In the genomic region with DNA sequence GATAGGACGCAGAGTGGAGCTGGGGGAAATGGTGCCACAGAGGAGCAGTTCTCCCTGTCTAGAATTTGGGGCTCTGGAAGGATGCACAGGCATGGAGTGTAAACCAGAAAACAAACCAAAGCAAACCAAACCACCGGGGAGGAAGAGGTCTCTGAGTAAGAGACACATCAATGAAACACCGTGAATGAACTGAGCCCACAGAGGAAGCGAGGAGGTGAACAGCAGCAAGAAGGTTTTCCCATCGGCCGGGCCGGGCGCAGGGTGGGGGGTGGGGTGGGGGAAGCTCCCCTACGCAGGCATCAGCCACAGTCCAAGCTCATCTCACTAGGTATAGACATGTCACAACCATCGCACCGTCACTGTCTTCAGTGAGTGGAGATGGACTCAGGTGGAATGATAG, we compare ENCODE assay signal across 17 mouse cellular contexts.
"Had no signal": no experiment of that assay in that cellular context is flagged by ENCODE, and none has a peak within 500 bp of the region (broad histone marks: within the 10 kb centered on the region; RNA-seq: fewer than 3 reads in every experiment).

No protein-coding gene starts in this region.

- H3K27ac ChIP-seq: intestine, embryonic 15.5 days; layer of hippocampus, adult 2 months; left cerebral cortex, adult 2 months; limb, embryonic 10.5 days; liver, embryonic 15.5 days; midbrain, embryonic 15.5 days; stomach, embryonic 15.5 days had no signal

- H3K9me3 ChIP-seq: intestine, embryonic 15.5 days; limb, embryonic 10.5 days; liver, embryonic 15.5 days; megakaryocyte, embryonic 14.5 days; midbrain, embryonic 15.5 days; stomach, embryonic 15.5 days had no signal

- ATAC-seq: intestine, embryonic 15.5 days; midbrain, embryonic 15.5 days had no signal

- DNase-seq: kidney, adult 18-20 months; kidney, postnatal 10 days; kidney, postnatal 4 days; lung, embryonic 14.5 days; lung, postnatal 10 days; lung, postnatal 4 days; right cerebral cortex, postnatal 14 days had no signal

- H3K4me2 ChIP-seq: intestine, embryonic 15.5 days; liver, embryonic 11.5 days; liver, embryonic 15.5 days; lung, embryonic 14.5 days; midbrain, embryonic 11.5 days; midbrain, embryonic 15.5 days; stomach, embryonic 15.5 days had no signal

- H3K9ac ChIP-seq: intestine, embryonic 15.5 days; liver, embryonic 15.5 days; lung, embryonic 14.5 days; midbrain, embryonic 15.5 days; stomach, embryonic 15.5 days had no signal

- H3K4me3 ChIP-seq: intestine, embryonic 15.5 days; layer of hippocampus, adult 2 months; left cerebral cortex, adult 2 months; limb, embryonic 10.5 days; liver, embryonic 15.5 days; midbrain, embryonic 15.5 days; stomach, embryonic 15.5 days had no signal

- H3K36me3 ChIP-seq: intestine, embryonic 15.5 days; limb, embryonic 10.5 days; liver, embryonic 15.5 days; midbrain, embryonic 15.5 days; stomach, embryonic 15.5 days had no signal

- H3K27me3 ChIP-seq: intestine, embryonic 15.5 days; liver, embryonic 15.5 days; midbrain, embryonic 15.5 days; stomach, embryonic 15.5 days had no signal

- H3K4me1 ChIP-seq: intestine, embryonic 15.5 days; limb, embryonic 10.5 days; liver, embryonic 15.5 days; megakaryocyte, embryonic 14.5 days; midbrain, embryonic 15.5 days; stomach, embryonic 15.5 days had no signal
